Mouse (Mus musculus): ENCODE measurements around the gene Fgfr2. TPM values are rescaled to one million over a fixed set of nuclear protein-coding genes. Genes with fewer than 3 reads are reported as not detected.
A peak's percentile ranks its signal among the peaks of the same experiment; 100 is the strongest.

Fgfr2 gene
- polyA plus RNA-seq, 1 experiment from 2014 or later = 33.9 TPM

- no peaks in the 10 kb centered on the region for H3K9me3 ChIP-seq
- no peaks in the 10 kb centered on the region for H3K27me3 ChIP-seq
- WGBS = 84% methylated on average over 9 of the region's 9 CpGs
- ATAC-seq (ENCODE audit: low FRiP score) = no peak
- no peak overlapping the region for H3K4me2 ChIP-seq
- no peak overlapping the region for H3K4me3 ChIP-seq
- peak overlapping the region; percentile 53; the same call in 1 of the 2 replicates for H3K27ac ChIP-seq
- H3K36me3 ChIP-seq = peaks cover 8% of the 10 kb centered on the region
- H3K9ac ChIP-seq = 0 out of 2 replicates have a peak overlapping the region, but pooled peaks have one; percentile 47
- peaks cover 45% of the 10 kb centered on the region for H3K4me1 ChIP-seq (replicated peaks)
Measured at GRCm38 (mm10) chr7:132711579-132711978, 411.6 kb downstream of the Fgfr2 start.

- H3K36me3 ChIP-seq = no peaks in the 10 kb centered on the region
- H3K27me3 ChIP-seq = no peaks in the 10 kb centered on the region
- H3K4me1 ChIP-seq (replicated peaks) = no peaks in the 10 kb centered on the region
- no peak overlapping the region for H3K4me2 ChIP-seq
- no peak overlapping the region for H3K27ac ChIP-seq
- no peak for ATAC-seq (ENCODE audit: low FRiP score)
- H3K9ac ChIP-seq = no peak overlapping the region
- WGBS = 91% methylated on average over 7 of the region's 7 CpGs
- no peak overlapping the region for H3K4me3 ChIP-seq
- no peaks in the 10 kb centered on the region for H3K9me3 ChIP-seq
Measured at GRCm38 (mm10) chr7:132705130-132705529, 418.0 kb downstream of the Fgfr2 start.

- H3K27me3 ChIP-seq = no peaks in the 10 kb centered on the region
- no peak for ATAC-seq (ENCODE audit: low FRiP score)
- no peaks in the 10 kb centered on the region for H3K9me3 ChIP-seq
- H3K36me3 ChIP-seq = no peaks in the 10 kb centered on the region
- H3K9ac ChIP-seq = no peak overlapping the region
- no peak overlapping the region for H3K27ac ChIP-seq
- H3K4me2 ChIP-seq = no peak overlapping the region
- no peak overlapping the region for H3K4me3 ChIP-seq
- WGBS = 91% methylated on average over 8 of the region's 8 CpGs
- peaks cover 6% of the 10 kb centered on the region; the same call in 1 of the 2 replicates for H3K4me1 ChIP-seq (replicated peaks)
Measured at GRCm38 (mm10) chr7:132704310-132704875, 418.8 kb downstream of the Fgfr2 start.

GRCm38 (mm10) chr7:132703515-132704309, 419.4 kb downstream of the Fgfr2 start:
- 95% methylated on average over 9 of the region's 9 CpGs for WGBS
- no peak overlapping the region for H3K4me2 ChIP-seq
- H3K4me1 ChIP-seq (replicated peaks) = peaks cover 8% of the 10 kb centered on the region
- H3K4me3 ChIP-seq = no peak overlapping the region
- H3K27me3 ChIP-seq = no peaks in the 10 kb centered on the region
- H3K9ac ChIP-seq = no peak overlapping the region
- ATAC-seq (ENCODE audit: low FRiP score) = no peak
- H3K36me3 ChIP-seq = no peaks in the 10 kb centered on the region
- no peaks in the 10 kb centered on the region for H3K9me3 ChIP-seq
- no peak overlapping the region for H3K27ac ChIP-seq

- no peak for ATAC-seq (ENCODE audit: low FRiP score)
- Histone ChIP-seq H3K27me3 (no peaks in the 10 kb centered on the region), H3K4me3 (no peak overlapping the region), H3K4me1 (replicated peaks) (peaks cover 8% of the 10 kb centered on the region), H3K4me2 (no peak overlapping the region), H3K36me3 (no peaks in the 10 kb centered on the region), H3K27ac (no peak overlapping the region), H3K9ac (no peak overlapping the region), H3K9me3 (no peaks in the 10 kb centered on the region)
- 83% methylated on average over 5 of the region's 5 CpGs for WGBS
Measured at GRCm38 (mm10) chr7:132702492-132703070, 420.6 kb downstream of the Fgfr2 start.

- WGBS = 83% methylated on average over 3 of the region's 3 CpGs
- no peak for ATAC-seq (ENCODE audit: low FRiP score)
Measured at GRCm38 (mm10) chr7:132702024-132702423, 421.1 kb downstream of the Fgfr2 start.

GRCm38 (mm10) chr7:132701412-132701811, 421.7 kb downstream of the Fgfr2 start:
- Histone ChIP-seq H3K9ac (no peak overlapping the region), H3K4me2 (no peak overlapping the region), H3K27ac (no peak overlapping the region), H3K9me3 (no peaks in the 10 kb centered on the region), H3K4me3 (no peak overlapping the region), H3K36me3 (no peaks in the 10 kb centered on the region), H3K4me1 (replicated peaks) (peaks cover 14% of the 10 kb centered on the region), H3K27me3 (no peaks in the 10 kb centered on the region)
- ATAC-seq (ENCODE audit: low FRiP score) = no peak
- 89% methylated on average over 3 of the region's 3 CpGs for WGBS

More at GRCm38 (mm10) chr7:132702024-132702423, 421.1 kb downstream of the Fgfr2 start:
- Histone ChIP-seq H3K4me2 (no peak overlapping the region), H3K27me3 (no peaks in the 10 kb centered on the region), H3K36me3 (no peaks in the 10 kb centered on the region), H3K4me1 (replicated peaks) (peaks cover 13% of the 10 kb centered on the region), H3K4me3 (no peak overlapping the region), H3K9me3 (no peaks in the 10 kb centered on the region), H3K9ac (no peak overlapping the region), H3K27ac (no peak overlapping the region)

GRCm38 (mm10) chr7:132700107-132700506, 423.0 kb downstream of the Fgfr2 start:
- H3K9ac ChIP-seq = no peak overlapping the region
- WGBS = 85% methylated on average over 4 of the region's 4 CpGs
- no peak overlapping the region for H3K4me2 ChIP-seq
- H3K27me3 ChIP-seq = no peaks in the 10 kb centered on the region
- no peaks in the 10 kb centered on the region for H3K9me3 ChIP-seq
- no peak overlapping the region for H3K4me3 ChIP-seq
- no peak overlapping the region for H3K27ac ChIP-seq
- H3K36me3 ChIP-seq = no peaks in the 10 kb centered on the region
- no peak for ATAC-seq (ENCODE audit: low FRiP score)
- H3K4me1 ChIP-seq (replicated peaks) = peaks cover 14% of the 10 kb centered on the region

- ATAC-seq (ENCODE audit: low FRiP score) = no peak
- H3K27ac ChIP-seq = no peak overlapping the region
Measured at GRCm38 (mm10) chr7:132699639-132700038, 423.5 kb downstream of the Fgfr2 start.

GRCm38 (mm10) chr7:132699165-132699564, 424.0 kb downstream of the Fgfr2 start:
- Histone ChIP-seq H3K36me3 (peaks cover 5% of the 10 kb centered on the region; the same call in 1 of the 2 replicates), H3K4me3 (no peak overlapping the region), H3K9me3 (peaks cover 7% of the 10 kb centered on the region), H3K9ac (no peak overlapping the region), H3K27ac (no peak overlapping the region), H3K4me1 (replicated peaks) (peaks cover 14% of the 10 kb centered on the region), H3K4me2 (no peak overlapping the region), H3K27me3 (no peaks in the 10 kb centered on the region)
- ATAC-seq (ENCODE audit: low FRiP score) = no peak
- WGBS = 78% methylated on average over 4 of the region's 4 CpGs

More at GRCm38 (mm10) chr7:132699639-132700038, 423.5 kb downstream of the Fgfr2 start:
- Histone ChIP-seq H3K4me1 (replicated peaks) (peaks cover 14% of the 10 kb centered on the region), H3K9me3 (peaks cover 5% of the 10 kb centered on the region), H3K27me3 (no peaks in the 10 kb centered on the region), H3K4me3 (no peak overlapping the region), H3K9ac (no peak overlapping the region), H3K4me2 (no peak overlapping the region), H3K36me3 (peaks cover 4% of the 10 kb centered on the region; the same call in 1 of the 2 replicates)

GRCm38 (mm10) chr7:132698737-132699136, 424.4 kb downstream of the Fgfr2 start:
- Histone ChIP-seq H3K36me3 (peaks cover 5% of the 10 kb centered on the region; the same call in 1 of the 2 replicates), H3K27me3 (no peaks in the 10 kb centered on the region), H3K4me3 (no peak overlapping the region), H3K4me1 (replicated peaks) (peaks cover 14% of the 10 kb centered on the region), H3K4me2 (no peak overlapping the region), H3K27ac (no peak overlapping the region), H3K9ac (no peak overlapping the region), H3K9me3 (peaks cover 7% of the 10 kb centered on the region)
- no peak for ATAC-seq (ENCODE audit: low FRiP score)
- WGBS = 91% methylated on average over 4 of the region's 4 CpGs

- H3K9me3 ChIP-seq = peaks cover 7% of the 10 kb centered on the region
- no peaks in the 10 kb centered on the region for H3K27me3 ChIP-seq
- peaks cover 19% of the 10 kb centered on the region for H3K4me1 ChIP-seq (replicated peaks)
- H3K4me3 ChIP-seq = no peak overlapping the region
- H3K9ac ChIP-seq = no peak overlapping the region
- 72% methylated on average over 8 of the region's 8 CpGs for WGBS
- no peak overlapping the region for H3K4me2 ChIP-seq
- no peak for ATAC-seq (ENCODE audit: low FRiP score)
- no peak overlapping the region for H3K27ac ChIP-seq
- H3K36me3 ChIP-seq = peaks cover 5% of the 10 kb centered on the region; the same call in 1 of the 2 replicates
Measured at GRCm38 (mm10) chr7:132697258-132697796, 425.8 kb downstream of the Fgfr2 start.
